Mouse (Mus musculus): ENCODE results near the gene Prlr.

DNA sequence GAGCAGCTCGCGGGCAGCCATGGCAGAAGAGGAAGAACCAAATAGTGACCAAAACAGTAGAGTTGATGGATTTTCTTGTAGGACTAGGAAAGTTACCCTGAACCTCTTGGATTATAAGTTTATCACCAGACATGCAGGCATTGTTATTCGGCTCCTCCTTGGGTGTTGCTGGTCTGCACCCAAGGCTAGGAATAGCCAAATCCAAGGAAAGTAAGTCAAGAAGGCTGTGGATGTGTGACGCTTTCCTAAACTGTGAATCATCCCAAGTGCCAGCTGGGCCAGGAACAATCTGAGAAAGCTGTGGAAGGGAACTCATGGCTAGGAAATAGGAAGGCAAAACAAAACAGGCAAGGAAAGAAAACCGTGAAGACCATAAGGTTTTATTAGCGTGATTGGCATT lies 2.0 kb upstream of the Prlr start:
- TF ChIP-seq CTCF (IDR thresholded peaks at IDR 0.05; ENCODE audit: borderline replicate concordance, insufficient read depth, low read depth, low read length) (no peak), POLR2A (IDR thresholded peaks at IDR 0.05; ENCODE audit: borderline replicate concordance, insufficient read depth, low read length) (no peak)

All from cerebellum, adult 2 months (tissue).